Mouse (Mus musculus) megakaryocyte-erythroid progenitor cell, adult 5-6 weeks (primary cell): ENCODE measurements around the gene Cd151. TPM values are rescaled to one million over a fixed set of nuclear protein-coding genes. Genes with fewer than 3 reads are reported as not detected.

Experiments used
- ATAC-seq: replicated peaks from 2 replicates; pipeline ENCODE4 v1.8.0; 2016; ENCODE audit warnings: mild to moderate bottlenecking, inconsistent platforms; ENCODE audit not compliant: severe bottlenecking, poor library complexity, low FRiP score, low TSS enrichment
- total RNA-seq, 2 experiments: library from RNA; stranded (forward) in 1 of 2; stranded (reverse) in 1 of 2; fragments of 200-1000, 215-1000 nt in 1 of 2; fragments of >200 nt in 1 of 2; fragmentation: Nextera tagmentation in 1 of 2; gene quantifications; 2 replicates each; pipeline ENCODE4 v1.2.3; 2014 to 2017

Cd151 gene
- total RNA-seq, 2 experiments from 2014 or later: 13.2 to 24.2 TPM

DNA sequence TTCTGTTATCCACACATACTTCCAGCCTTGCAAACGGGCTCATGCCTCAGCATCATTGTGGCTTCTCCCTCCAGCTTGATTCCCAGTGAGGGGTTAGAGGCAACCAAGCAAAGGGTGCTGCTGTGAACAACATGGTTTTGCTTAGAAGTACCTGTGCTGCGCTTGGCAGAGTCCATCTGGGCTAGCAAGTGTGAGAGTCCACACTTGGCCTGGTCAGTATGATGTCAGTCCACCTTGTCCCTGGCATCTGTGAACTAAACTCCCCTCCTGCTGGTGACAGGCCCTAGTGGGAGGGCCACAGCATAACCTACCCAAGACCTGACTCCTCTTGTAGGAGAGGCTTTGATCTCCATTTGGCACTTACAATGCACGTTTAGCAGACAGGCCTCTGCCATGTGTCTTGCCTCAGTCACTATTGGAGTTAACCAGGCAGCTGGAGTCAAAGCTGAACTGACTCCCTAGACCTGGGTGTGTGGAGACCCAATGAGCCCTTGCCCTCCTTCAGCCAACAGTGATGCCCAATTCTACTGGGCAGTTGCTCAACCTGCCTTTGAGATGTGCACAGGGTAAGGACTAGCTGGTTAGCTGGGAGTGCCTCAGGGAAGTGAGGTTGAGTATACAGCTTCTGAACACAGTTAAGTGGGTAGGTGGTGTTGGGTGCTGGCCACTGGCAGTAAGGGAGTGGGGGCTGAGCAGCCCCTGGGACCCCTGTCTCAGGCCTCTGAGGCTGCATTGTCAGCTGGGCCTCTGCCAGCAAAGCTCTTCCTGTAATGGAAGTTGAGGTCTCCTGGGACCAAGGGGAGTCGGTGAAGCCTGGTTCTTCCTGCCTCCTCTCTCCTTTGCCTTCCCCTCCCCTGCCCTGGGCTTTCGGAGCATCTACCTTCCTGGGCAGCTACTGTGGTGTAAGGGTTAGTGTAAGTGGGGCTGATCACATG is 17.3 kb downstream of the Cd151 start:
- no peak for ATAC-seq

GRCm38 (mm10) chr7:141485186-141485585 is 18.0 kb downstream of the Cd151 start:
- ATAC-seq: no peak

DNA sequence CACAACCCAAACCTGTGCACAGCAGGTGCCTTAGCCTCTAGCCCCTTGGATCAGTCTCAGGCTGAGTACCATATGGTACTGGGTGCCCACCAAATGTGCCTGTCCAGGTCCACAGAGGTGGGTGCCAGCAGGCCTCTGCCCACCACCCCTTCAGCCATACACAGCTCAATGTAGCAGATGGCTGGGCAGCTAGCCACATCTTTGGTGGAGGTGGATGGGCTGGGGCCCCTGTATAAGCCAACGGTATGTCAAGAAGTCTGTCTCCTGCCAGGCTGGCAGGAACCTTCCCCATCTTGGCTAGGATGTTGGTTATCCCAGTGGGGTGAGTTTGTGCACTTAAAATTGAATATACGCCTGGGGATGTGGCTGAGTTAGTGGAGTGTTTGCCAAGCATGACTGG is 18.4 kb downstream of the Cd151 start:
- no peak for ATAC-seq

DNA sequence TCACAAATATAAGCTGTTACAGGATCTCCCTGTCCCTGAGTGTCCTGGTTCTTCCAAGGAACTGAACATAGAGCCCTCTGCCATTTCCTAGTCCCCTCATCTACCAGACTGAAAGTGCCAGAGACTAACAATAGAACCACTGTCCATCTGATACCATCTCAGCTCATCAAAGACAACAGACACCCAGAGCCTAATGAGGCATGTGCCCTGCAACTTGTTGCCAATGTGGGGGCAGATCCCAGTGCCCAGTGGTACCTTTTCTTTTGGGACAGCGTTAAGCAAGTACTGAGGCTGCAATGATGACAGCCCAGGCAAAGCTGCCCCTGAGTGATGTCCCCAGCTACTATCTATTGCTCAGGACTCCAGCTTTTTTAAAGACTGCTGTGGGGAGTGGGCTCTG is 19.0 kb downstream of the Cd151 start:
- no peak for ATAC-seq

DNA sequence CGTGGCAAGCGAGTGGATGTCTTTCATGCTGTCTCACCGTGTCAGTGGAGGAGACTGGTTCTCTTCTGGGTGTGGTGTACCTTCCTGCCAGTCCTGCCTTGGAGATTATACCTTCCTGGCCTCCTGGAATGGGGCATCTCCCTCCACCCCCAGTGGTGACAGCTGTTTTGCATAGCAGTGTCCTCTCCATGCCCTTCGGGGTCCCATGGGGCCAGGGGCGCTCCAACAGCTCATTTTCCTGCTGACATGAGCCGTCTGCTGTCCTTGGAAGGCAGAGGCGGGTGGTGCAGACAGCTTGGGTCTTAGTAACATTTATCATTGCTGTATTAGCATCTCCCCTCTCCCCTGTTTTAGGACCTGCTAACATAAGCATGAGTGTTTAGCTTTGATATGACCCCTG is 19.9 kb downstream of the Cd151 start:
- ATAC-seq: no peak

GRCm38 (mm10) chr7:141491151-141491550 is 24.0 kb downstream of the Cd151 start:
- peak; percentile 76 for ATAC-seq

GRCm38 (mm10) chr7:141492738-141493137 is 25.5 kb downstream of the Cd151 start:
- ATAC-seq: no peak

- no peak for ATAC-seq
Measured at GRCm38 (mm10) chr7:141493729-141494128, 26.5 kb downstream of the Cd151 start.

DNA sequence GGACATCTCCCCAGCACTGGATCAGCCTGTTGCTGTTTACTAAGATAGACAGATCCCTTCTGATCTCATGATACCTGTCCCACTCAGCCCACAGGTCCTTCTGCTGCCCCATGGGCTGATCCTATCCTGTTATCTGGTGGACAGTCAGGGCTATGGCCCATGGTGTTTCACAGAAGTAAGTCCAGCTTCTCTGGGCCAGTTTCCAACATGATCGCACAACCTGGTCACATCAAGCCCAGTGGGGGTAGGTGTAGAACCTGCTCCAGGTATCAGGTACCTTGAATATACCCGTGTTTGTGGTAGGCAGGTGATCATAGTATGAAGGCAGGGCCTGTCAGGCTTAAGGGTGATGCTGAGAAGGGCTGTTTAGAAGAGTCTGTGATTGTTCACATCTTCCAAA is 28.2 kb downstream of the Cd151 start:
- ATAC-seq: no peak

- ATAC-seq: no peak
Measured at GRCm38 (mm10) chr7:141495940-141496339, 28.7 kb downstream of the Cd151 start.

DNA sequence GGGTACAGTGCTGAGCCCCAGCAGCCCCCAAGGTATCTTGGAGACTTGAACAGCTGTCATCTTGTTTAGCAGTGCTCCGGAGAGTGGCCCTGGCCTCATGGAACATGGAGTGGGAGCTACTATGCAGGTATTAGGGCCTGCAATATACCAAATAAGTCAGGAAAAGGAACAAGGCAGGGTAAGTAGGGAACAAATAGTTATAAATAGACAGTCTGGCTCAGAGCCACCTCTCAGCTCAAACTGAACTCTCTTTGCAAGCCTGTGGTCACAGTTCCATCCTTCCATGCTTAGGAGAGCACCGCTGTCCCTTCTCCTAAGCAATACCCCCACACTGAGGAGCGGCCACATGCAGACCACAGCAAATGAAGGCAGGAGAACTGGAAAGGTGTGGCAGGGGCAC is 30.4 kb downstream of the Cd151 start:
- ATAC-seq: no peak

DNA sequence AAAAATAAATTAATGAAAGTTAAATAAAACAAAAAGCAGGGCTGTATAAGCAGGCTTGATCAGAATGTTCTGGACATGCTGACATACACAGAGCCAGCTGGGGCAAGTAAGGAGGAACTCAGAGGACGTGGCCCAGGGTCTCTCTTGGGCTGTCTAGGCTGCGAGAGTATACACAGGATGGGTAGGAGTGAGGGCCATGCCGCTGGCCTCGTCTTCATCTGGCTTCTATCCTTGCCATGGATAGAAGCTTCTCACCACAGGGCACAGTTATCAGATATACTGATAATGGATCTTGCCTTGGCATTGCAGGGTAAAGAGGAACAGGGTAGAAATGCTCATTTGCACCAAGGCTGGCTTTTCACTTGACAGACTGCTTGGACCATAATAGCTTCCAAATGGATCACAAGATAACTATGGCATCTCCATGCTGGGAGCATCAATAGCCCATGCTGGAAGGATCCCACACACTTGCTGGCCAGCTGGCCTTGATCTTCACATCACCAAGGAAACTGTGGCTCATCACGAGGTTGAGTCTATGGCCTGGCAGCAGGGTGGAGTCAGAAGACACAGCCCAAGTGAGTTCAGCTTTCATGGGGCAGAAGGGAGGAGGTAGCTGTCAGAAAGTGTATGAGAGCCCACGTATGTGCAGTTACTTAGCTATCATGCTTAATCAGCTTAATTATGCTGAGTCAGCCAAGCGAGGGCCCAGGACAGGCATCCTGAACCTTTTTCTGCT is 34.8 kb downstream of the Cd151 start:
- no peak for ATAC-seq

DNA sequence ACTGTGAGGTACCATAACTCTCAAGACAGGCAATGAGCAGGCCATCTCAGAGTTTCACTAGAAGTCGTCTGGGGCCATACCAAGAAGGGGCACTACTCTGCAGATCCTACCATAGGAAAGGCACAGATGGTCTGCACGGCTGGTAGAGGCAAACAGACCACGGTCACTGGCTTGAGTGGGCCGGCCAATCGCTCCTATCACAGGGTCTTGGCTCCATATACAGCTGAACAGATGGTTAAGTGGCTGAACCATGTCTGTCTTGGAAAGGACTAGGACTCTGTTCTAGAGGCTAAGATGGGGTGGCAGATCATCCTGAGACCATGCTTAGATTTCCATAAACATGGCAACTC is 35.3 kb downstream of the Cd151 start:
- no peak for ATAC-seq

DNA sequence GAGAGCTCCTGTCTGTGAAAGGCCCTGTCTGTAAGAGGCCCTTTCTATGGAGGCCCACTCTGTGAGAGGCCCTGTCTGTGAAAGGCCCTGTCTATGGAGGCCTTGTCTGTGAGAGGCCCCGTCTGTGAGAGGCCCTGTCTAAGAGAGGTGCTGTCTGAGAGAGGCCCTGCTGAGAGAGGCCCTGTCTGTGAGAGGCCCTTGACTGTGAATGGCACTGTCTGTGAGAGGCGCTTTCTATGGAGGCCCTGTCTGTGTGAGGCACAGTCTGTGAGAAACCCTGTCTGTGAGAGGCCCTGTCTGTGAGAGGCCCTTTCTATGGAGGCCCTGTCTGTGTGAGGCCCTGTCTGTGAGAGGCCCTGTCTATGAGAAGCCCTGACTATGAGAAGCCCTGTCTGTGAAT is 39.1 kb downstream of the Cd151 start:
- ATAC-seq: no peak

DNA sequence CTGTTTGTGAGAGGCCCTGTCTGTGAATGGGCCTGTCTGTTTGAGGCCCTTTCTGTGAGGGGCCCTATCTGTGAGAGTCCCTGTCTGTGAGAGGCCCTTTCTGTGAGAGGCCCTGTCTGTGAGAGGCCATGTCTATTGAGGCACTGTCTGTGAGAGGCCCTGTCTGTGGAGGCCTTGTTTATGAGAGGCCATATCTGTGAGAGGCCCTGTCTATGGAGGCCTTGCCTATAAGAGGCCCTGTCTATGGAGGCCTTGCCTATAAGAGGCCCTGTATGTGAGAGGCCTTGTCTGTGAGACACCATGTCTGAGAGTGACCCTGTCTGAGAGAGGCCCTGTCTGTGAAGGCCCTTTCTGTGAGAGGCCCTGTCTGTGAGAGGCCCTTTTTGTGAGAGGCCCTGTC is 41.0 kb downstream of the Cd151 start:
- ATAC-seq: 0 out of 2 replicates have a peak, but pooled peaks have one; percentile 8

DNA sequence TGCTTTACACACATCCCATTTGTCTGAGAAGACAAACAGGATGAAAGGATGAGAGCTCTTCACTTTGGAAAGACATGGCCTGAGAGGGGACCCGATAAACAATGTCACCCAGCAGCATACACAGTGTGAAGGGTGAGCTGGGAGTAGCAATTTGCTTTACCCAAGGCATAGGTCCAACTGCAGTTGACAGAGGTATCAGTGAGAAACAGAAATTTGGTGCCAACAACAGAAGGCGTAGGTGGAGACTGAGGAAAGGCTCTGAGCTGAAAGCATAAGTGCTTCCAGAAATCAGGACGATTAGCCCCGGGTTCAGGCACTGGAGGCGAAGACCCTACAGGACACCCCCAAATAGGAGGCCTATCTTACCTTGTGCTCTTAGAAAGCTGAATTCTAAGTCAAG is 43.0 kb downstream of the Cd151 start:
- ATAC-seq: no peak

DNA sequence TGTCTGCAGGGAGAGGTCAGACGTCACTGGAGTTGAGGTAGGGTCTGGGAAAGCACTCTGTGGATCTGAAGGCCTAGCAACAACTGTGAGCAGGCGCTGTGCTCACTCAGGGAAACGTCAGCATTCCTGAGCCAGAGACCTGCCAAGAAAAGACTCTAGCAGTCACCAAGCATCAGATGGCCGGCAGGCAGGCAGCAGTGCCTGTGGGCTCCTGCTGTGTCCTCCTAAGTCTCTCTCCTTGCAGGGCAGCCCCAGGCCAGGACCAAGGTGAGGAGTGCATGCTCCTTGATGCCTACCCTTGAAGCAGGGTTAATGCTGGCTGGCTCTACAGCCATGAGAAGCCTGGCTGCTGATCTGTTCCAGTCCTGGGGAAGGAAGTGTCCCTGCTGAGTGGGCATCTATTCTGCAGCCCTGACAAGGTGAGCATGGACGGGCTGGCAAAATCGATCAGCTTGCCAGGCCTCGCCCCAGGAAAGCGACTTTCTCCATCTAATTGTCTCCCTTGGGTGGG is 43.5 kb downstream of the Cd151 start:
- ATAC-seq: no peak

- ATAC-seq: no peak
Measured at GRCm38 (mm10) chr7:141517638-141518037, 50.4 kb downstream of the Cd151 start.

DNA sequence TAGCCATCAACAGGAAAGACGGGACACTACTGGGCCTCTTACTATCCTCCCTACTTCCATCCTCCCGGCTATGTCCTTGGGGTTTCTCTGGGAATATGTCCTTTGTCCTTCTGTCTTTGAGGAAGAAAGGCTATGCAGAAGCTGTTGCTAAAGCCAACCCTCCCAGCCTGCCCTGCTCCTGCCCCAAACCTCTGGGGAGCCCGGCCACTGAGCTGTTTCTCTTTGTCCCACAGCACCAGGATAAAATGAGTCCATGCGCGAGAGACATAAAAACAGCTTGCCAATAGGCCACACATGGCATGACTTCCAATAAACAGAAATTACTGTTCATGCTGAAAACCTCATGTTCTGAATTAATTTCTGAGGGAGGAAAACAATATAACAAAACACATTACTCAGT is 51.1 kb downstream of the Cd151 start:
- no peak for ATAC-seq

GRCm38 (mm10) chr7:141518926-141519325 is 51.7 kb downstream of the Cd151 start:
- peak; percentile 95 for ATAC-seq

- no peak for ATAC-seq
Measured at GRCm38 (mm10) chr7:141519795-141520194, 52.6 kb downstream of the Cd151 start.
